Mouse (Mus musculus) midbrain, embryonic 15.5 days (tissue): ENCODE measurements around the gene Rbfox3. TPM values are rescaled to one million over a fixed set of nuclear protein-coding genes. Genes with fewer than 3 reads are reported as not detected.

Experiments used
- ATAC-seq: fragments of 200-750 bp; cut with Nextera tagmentation; replicated peaks from 2 replicates; pipeline ENCODE4 v1.8.0; 2017; ENCODE audit warnings: moderate TSS enrichment
- H3K27ac ChIP-seq: fragments of 300-500 bp; sonication (generic); 2 replicates; pipeline ENCODE4 v1.5.1; 2015; ENCODE audit warnings: mild to moderate bottlenecking, inconsistent platforms
- H3K27me3 ChIP-seq: fragments of 300-500 bp; sonication (generic); replicated peaks from 2 replicates; pipeline ENCODE4 v1.6.1; 2015; ENCODE audit warnings: inconsistent platforms
- H3K36me3 ChIP-seq: fragments of 300-500 bp; sonication (generic); replicated peaks from 2 replicates; pipeline ENCODE4 v1.6.1; 2015; ENCODE audit warnings: inconsistent platforms
- H3K4me1 ChIP-seq: fragments of 300-500 bp; sonication (generic); 2 replicates; pipeline ENCODE4 v1.6.1; 2015; ENCODE audit warnings: inconsistent platforms
- H3K4me2 ChIP-seq: fragments of 300-500 bp; sonication (generic); 2 replicates; pipeline ENCODE4 v1.6.1; 2015; ENCODE audit warnings: inconsistent platforms, mild to moderate bottlenecking, moderate library complexity
- H3K4me3 ChIP-seq: fragments of 300-500 bp; sonication (generic); 2 replicates; pipeline ENCODE4 v1.5.1; 2015; ENCODE audit warnings: mild to moderate bottlenecking, inconsistent platforms
- H3K9ac ChIP-seq: fragments of 300-500 bp; sonication (generic); 2 replicates; pipeline ENCODE4 v1.6.1; 2015; ENCODE audit warnings: mild to moderate bottlenecking, inconsistent platforms
- H3K9me3 ChIP-seq: fragments of 300-500 bp; sonication (generic); 2 replicates; pipeline ENCODE4 v1.6.1; 2016; ENCODE audit warnings: inconsistent platforms
- WGBS: fragments of 180-500 bp; shearing (Covaris S2); methylation state at CpG from one replicate; pipeline ENCODE4 v1.1.7; 2015; ENCODE audit warnings: mixed read lengths; 5-methylcytosine and 5-hydroxymethylcytosine counted together
- polyA plus RNA-seq: library from polyadenylated mRNA; unstranded; fragments of >200 nt; fragmentation: Nextera tagmentation; extraction: Ambion mirVana; gene quantifications from 2 replicates; pipeline ENCODE4 v1.2.1, GENCODE M21; 2015

The Rbfox3 gene
- polyA plus RNA-seq, 1 experiment from 2014 or later, result 54.2 TPM

GRCm38 (mm10) chr11:118899771-118900545, 11.4 kb downstream of the Rbfox3 start:
- Histone ChIP-seq H3K27me3 (no peaks in the 10 kb centered on the region), H3K9ac (no peak overlapping the region), H3K27ac (no peak overlapping the region), H3K9me3 (no peaks in the 10 kb centered on the region), H3K4me3 (no peak overlapping the region), H3K36me3 (no peaks in the 10 kb centered on the region), H3K4me2 (no peak overlapping the region), H3K4me1 (peaks cover 41% of the 10 kb centered on the region)
- WGBS, result 60% methylated on average over 26 of the region's 26 CpGs
- no peak for ATAC-seq

DNA sequence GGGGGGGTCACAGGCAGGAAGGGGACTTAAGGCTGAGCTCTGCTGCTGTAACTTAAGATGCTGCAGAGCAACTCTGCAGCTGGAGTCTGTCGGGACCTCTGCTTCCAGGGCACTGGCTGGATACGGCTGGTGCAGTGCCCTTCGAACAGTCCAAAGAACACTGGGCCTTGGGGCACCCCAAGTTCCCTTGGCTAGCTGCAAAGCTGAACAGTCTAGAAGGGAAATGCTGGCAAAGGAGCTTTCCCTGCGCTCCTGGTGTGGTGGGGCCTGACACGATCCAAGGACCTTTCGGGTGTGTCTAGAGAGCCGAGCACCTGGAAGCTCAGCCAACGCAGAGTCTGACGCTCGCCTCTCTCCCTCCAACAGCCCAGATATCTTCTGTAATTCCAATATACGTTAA, 12.8 kb downstream of the Rbfox3 start:
- H3K4me1 ChIP-seq, result peaks cover 38% of the 10 kb centered on the region
- H3K27ac ChIP-seq, result no peak overlapping the region
- no peaks in the 10 kb centered on the region for H3K27me3 ChIP-seq
- H3K36me3 ChIP-seq, result no peaks in the 10 kb centered on the region
- WGBS, result 77% methylated on average over 11 of the region's 11 CpGs
- no peaks in the 10 kb centered on the region for H3K9me3 ChIP-seq
- H3K4me3 ChIP-seq, result no peak overlapping the region
- ATAC-seq, result no peak
- H3K4me2 ChIP-seq, result no peak overlapping the region
- no peak overlapping the region for H3K9ac ChIP-seq

DNA sequence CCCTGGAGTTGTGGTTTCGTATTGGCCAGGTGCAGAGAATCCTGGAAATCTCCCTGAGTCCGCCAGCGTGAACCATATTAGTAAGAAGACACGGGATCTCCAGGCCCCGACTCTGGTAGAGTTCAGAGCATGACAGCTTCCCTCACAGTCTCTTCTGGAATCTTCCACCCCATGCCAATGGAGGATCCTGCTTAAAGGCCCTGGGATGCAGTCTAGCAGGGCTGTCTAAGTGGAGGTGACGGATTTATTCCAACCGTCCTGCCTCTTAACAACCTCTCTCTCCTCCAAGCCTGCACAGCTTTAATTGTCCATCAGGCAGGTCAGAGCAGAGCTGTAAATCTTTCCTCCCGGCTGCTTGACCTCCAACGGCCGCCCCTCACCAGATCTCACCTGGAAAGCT, 13.2 kb downstream of the Rbfox3 start:
- H3K27me3 ChIP-seq, result no peaks in the 10 kb centered on the region
- 59% methylated on average over 10 of the region's 10 CpGs for WGBS
- H3K27ac ChIP-seq, result no peak overlapping the region
- H3K4me3 ChIP-seq, result no peak overlapping the region
- no peaks in the 10 kb centered on the region for H3K36me3 ChIP-seq
- no peak overlapping the region for H3K9ac ChIP-seq
- ATAC-seq, result no peak
- no peak overlapping the region for H3K4me2 ChIP-seq
- H3K9me3 ChIP-seq, result no peaks in the 10 kb centered on the region
- peaks cover 38% of the 10 kb centered on the region for H3K4me1 ChIP-seq

DNA sequence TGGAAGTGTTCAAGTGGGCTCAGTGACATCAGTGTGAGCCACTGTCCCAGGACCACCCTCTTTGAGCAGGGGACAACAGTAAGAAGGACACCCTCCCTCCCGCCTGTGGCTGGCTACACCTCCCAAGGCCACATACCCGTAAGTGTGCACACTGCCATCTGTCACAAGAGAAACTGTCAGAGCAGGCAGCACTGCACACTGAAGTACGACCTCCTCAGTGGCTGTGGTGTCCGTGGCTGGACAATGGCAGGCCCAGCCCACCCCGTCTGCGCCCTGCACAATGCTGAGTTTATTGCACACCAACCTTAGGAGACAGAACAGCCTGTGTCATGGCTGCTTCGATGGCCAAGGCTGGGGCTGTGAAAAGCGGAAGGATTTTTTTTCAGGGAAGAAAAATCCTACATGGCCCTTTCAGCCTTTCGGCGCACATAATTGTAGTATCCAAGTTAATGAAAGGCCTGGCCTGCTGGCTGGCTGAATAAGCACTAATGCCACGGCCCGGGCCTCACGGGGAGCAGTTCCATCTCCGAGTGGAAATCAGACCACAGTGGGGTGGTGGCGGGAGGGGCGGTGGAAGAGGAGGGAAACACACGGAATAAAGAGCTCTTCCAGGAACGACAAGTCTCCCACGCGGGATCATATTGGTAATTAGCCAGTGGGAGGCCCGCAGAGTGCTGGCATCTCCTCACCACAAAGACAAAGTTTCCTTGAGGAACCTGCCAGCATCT, 14.1 kb downstream of the Rbfox3 start:
- Histone ChIP-seq H3K4me2 (no peak overlapping the region), H3K27ac (peak overlapping the region; percentile 46; the same call in 1 of the 2 replicates), H3K9ac (0 out of 2 replicates have a peak overlapping the region, but pooled peaks have one; percentile 7), H3K27me3 (no peaks in the 10 kb centered on the region), H3K4me1 (peaks cover 38% of the 10 kb centered on the region), H3K36me3 (no peaks in the 10 kb centered on the region), H3K4me3 (no peak overlapping the region), H3K9me3 (no peaks in the 10 kb centered on the region)
- 20% methylated on average over 21 of the region's 21 CpGs for WGBS
- 0 out of 2 replicates have a peak, but pooled peaks have one; percentile 27 for ATAC-seq

DNA sequence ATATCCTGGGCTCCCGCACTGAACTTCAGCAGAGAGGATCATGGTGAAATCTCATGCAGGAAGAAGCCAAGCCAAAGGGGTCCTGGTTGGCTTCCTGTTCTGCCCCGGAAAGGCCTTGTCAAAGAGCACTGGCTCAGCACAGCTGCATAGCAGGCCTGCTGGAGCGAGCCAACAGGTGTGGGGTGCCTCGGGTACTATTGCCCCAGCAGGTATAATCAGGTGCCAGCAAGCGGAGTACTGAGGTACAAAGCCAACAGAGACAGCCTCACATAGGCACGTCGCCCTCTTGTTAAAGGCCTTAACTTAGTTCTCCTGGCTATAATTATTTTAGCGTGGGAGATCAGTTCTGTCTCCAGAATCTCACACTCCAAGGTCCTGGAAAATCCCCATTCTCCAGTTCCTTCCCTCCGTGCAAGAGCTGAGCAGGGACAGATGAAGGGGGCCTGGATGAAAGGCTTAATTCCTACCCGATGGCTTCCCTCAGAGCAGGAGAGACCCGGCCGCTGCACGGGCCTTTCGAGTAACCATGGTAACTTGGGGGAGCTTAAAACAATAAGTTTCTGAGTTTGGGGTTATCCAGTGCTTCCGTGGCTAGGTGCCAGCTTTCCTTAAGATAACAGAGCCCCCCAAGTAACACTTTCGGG, 15.2 kb downstream of the Rbfox3 start:
- H3K27me3 ChIP-seq, result no peaks in the 10 kb centered on the region
- no peak for ATAC-seq
- WGBS, result 31% methylated on average over 16 of the region's 16 CpGs
- no peak overlapping the region for H3K4me3 ChIP-seq
- H3K27ac ChIP-seq, result peak overlapping the region; percentile 35; the same call in 1 of the 2 replicates
- peaks cover 46% of the 10 kb centered on the region for H3K4me1 ChIP-seq
- no peak overlapping the region for H3K9ac ChIP-seq
- H3K36me3 ChIP-seq, result no peaks in the 10 kb centered on the region
- H3K9me3 ChIP-seq, result no peaks in the 10 kb centered on the region
- H3K4me2 ChIP-seq, result no peak overlapping the region

GRCm38 (mm10) chr11:118894835-118895234, 16.6 kb downstream of the Rbfox3 start:
- Histone ChIP-seq H3K27me3 (no peaks in the 10 kb centered on the region), H3K36me3 (no peaks in the 10 kb centered on the region), H3K9me3 (no peaks in the 10 kb centered on the region), H3K9ac (no peak overlapping the region), H3K27ac (no peak overlapping the region), H3K4me2 (no peak overlapping the region), H3K4me3 (no peak overlapping the region), H3K4me1 (peaks cover 47% of the 10 kb centered on the region)
- 69% methylated on average over 5 of the region's 5 CpGs for WGBS
- ATAC-seq, result no peak

DNA sequence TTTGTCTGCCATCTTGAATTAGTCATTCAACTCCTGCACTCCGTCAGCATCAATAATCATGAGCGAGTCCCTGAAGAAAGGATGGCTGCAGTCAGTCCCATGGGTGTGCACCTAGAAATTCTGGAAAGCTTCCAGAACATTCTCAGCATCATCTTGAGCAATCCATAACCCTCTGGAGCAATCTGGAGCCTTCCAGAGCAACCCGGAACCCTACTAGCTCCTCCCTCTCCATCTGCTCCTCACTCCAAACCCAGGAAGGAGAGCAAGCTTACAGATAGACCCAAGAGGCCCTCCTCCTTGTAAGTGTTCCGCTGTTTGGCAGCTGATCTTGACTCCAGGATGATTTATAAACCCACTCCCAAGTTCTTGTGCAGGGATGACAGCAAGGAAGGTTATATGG, 17.2 kb downstream of the Rbfox3 start:
- Histone ChIP-seq H3K4me3 (no peak overlapping the region), H3K9ac (no peak overlapping the region), H3K9me3 (no peaks in the 10 kb centered on the region), H3K27ac (no peak overlapping the region), H3K4me1 (peaks cover 47% of the 10 kb centered on the region), H3K27me3 (no peaks in the 10 kb centered on the region), H3K4me2 (no peak overlapping the region), H3K36me3 (no peaks in the 10 kb centered on the region)
- no peak for ATAC-seq
- 90% methylated on average over 4 of the region's 4 CpGs for WGBS

DNA sequence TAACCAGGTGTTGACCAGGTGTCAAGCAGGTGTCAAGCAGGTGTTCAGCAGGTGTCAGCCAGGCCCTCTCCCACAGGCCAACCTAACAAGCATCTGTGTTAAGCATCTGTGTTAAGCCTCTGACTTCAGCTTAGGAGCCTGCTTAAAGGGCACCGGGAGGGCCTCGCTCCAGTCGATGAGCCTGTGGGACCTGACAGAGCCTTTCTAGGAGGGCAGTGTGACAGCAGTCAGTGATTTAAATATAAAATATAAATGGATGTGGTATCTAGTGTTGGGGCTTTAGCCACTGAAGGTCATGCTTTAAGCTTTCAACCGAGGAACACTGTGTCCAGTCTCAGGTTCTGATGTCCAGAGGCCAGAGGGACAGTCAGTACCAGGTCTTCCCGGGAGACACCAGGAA, 18.5 kb downstream of the Rbfox3 start:
- H3K27me3 ChIP-seq, result no peaks in the 10 kb centered on the region
- H3K4me2 ChIP-seq, result no peak overlapping the region
- no peaks in the 10 kb centered on the region for H3K9me3 ChIP-seq
- WGBS, result 87% methylated on average over 5 of the region's 5 CpGs
- H3K4me3 ChIP-seq, result no peak overlapping the region
- no peak overlapping the region for H3K9ac ChIP-seq
- H3K27ac ChIP-seq, result no peak overlapping the region
- peaks cover 38% of the 10 kb centered on the region for H3K4me1 ChIP-seq
- no peak for ATAC-seq
- H3K36me3 ChIP-seq, result no peaks in the 10 kb centered on the region

DNA sequence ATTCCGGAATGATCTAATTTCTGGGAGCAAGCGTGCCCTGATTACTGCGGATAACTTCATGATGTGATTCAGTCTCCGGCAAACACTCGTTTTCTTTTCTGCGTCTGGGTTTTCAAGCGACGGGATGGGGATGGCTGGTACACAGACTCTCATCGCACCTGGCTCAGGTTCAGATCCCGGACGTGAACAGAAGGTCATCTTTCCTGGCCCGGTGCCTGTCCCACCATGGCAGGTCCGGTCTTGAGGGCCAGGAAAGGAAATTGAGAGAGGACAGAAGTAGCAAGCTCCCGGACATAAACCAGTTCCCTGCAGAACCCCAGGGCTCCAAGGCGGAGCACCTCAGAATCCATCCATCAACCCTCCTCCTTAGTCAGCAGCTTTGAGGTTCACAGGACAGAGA, 19.9 kb downstream of the Rbfox3 start:
- H3K4me1 ChIP-seq, result peaks cover 25% of the 10 kb centered on the region
- H3K9ac ChIP-seq, result no peak overlapping the region
- 77% methylated on average over 15 of the region's 15 CpGs for WGBS
- H3K36me3 ChIP-seq, result no peaks in the 10 kb centered on the region
- no peaks in the 10 kb centered on the region for H3K27me3 ChIP-seq
- no peaks in the 10 kb centered on the region for H3K9me3 ChIP-seq
- H3K27ac ChIP-seq, result peak overlapping the region; percentile 66
- 0 out of 2 replicates have a peak overlapping the region, but pooled peaks have one; percentile 4 for H3K4me2 ChIP-seq
- H3K4me3 ChIP-seq, result no peak overlapping the region
- no peak for ATAC-seq

GRCm38 (mm10) chr11:118890992-118891398, 20.4 kb downstream of the Rbfox3 start:
- H3K9ac ChIP-seq, result no peak overlapping the region
- WGBS, result 23% methylated on average over 16 of the region's 16 CpGs
- peak overlapping the region; percentile 4; the same call in 1 of the 2 replicates for H3K4me2 ChIP-seq
- peaks cover 20% of the 10 kb centered on the region for H3K4me1 ChIP-seq
- no peaks in the 10 kb centered on the region for H3K9me3 ChIP-seq
- peak; percentile 25; the same call in 1 of the 2 replicates for ATAC-seq
- no peaks in the 10 kb centered on the region for H3K27me3 ChIP-seq
- H3K36me3 ChIP-seq, result no peaks in the 10 kb centered on the region
- no peak overlapping the region for H3K4me3 ChIP-seq
- peak overlapping the region; percentile 66 for H3K27ac ChIP-seq

DNA sequence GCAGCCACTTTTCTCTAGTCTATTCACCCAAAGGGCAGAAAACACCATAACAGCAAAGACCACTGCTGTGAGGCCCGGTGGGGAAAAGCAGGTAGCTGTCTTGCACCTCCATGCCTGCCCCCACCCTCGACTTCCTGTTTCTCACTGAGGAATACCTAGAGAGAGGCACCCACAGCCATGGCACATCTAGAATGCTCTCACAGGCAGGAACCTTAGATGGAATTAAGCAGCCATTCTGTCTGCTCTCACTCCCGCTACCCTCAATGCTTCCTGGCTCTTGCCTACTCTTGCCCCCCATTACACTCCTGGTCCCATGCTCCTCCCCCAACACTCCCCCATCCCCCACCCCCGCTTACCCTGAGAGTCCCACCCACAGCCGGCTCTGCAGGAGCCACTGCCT, 20.9 kb downstream of the Rbfox3 start:
- no peak overlapping the region for H3K4me3 ChIP-seq
- H3K27ac ChIP-seq, result peak overlapping the region; percentile 66
- H3K4me2 ChIP-seq, result 0 out of 2 replicates have a peak overlapping the region, but pooled peaks have one; percentile 4
- ATAC-seq, result no peak
- no peaks in the 10 kb centered on the region for H3K9me3 ChIP-seq
- H3K4me1 ChIP-seq, result peaks cover 17% of the 10 kb centered on the region
- H3K27me3 ChIP-seq, result no peaks in the 10 kb centered on the region
- no peak overlapping the region for H3K9ac ChIP-seq
- H3K36me3 ChIP-seq, result no peaks in the 10 kb centered on the region
- 59% methylated on average over 5 of the region's 5 CpGs for WGBS

DNA sequence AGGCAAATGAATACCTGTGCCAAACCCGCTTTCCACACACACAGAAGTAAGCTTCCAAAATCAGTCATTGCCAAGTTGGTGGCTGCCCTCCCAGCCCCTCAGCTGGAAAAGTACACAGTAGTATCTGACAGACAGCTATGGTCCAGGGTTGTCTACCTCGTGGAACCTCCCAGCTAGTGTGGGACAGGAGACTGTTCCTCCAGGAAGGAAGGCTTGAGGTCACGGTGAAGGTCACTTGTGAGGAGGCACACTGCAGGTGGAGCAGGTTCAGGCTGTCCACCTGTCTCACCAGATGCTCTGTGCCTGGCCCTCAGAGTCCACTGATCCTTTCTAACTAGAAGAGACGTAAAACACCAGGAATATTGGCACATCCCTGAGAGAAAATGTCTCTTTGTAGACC, 21.9 kb downstream of the Rbfox3 start:
- Histone ChIP-seq H3K27me3 (no peaks in the 10 kb centered on the region), H3K27ac (no peak overlapping the region), H3K9me3 (no peaks in the 10 kb centered on the region), H3K4me3 (no peak overlapping the region), H3K4me1 (peaks cover 17% of the 10 kb centered on the region), H3K36me3 (no peaks in the 10 kb centered on the region), H3K9ac (no peak overlapping the region), H3K4me2 (no peak overlapping the region)
- WGBS, result 84% methylated on average over 4 of the region's 4 CpGs
- ATAC-seq, result no peak
